Mouse (Mus musculus) hindbrain, embryonic 10.5 days (tissue): ENCODE measurements around the gene Ipcef1. TPM values are rescaled to one million over a fixed set of nuclear protein-coding genes. Genes with fewer than 3 reads are reported as not detected.

Source experiments
- polyA plus RNA-seq: library from polyadenylated mRNA; unstranded; fragments of >200 nt; fragmentation: Nextera tagmentation; extraction: Ambion mirVana; gene quantifications from 2 replicates; pipeline ENCODE4 v1.2.1, GENCODE M21; 2016

The Ipcef1 gene
- polyA plus RNA-seq, 1 experiment from 2014 or later, result 0.16 TPM

Other genes starting within 250 kb of the Ipcef1 start
- 7.3 and 10.5 TPM in 2 replicates for gene Cnksr3, start 159.8 kb upstream of the Ipcef1 start, polyA plus RNA-seq